Mouse (Mus musculus) thymus, adult 2 months (tissue): ENCODE results near the gene Rtl1.

ENCODE experiments used
- CTCF ChIP-seq: fragments of 200-500 bp; IDR thresholded peaks from 2 replicates; pipeline ENCODE4 v1.5.1; 2012; ENCODE audit warnings: mild to moderate bottlenecking, control low read depth, low read length, moderate library complexity, borderline replicate concordance; ENCODE audit not compliant: control insufficient read depth, poor library complexity, insufficient read depth; ENCODE audit errors: extremely low read depth
- POLR2A ChIP-seq: fragments of 200-500 bp; IDR thresholded peaks from 2 replicates; pipeline ENCODE4 v1.6.1; 2012; ENCODE audit warnings: mild to moderate bottlenecking, low read length, control low read depth, moderate library complexity; ENCODE audit not compliant: control insufficient read depth, poor library complexity, insufficient read depth; ENCODE audit errors: extremely low read depth

GRCm38 (mm10) chr12:109612392-109613385 lies 12.6 kb upstream of the Rtl1 start:
- no peak for TF ChIP-seq CTCF
- no peak for TF ChIP-seq POLR2A
